Mouse (Mus musculus) spleen, postnatal 10 days (tissue): ENCODE data around the gene Vmn2r91.
"Not testable (repeated sequence)": the region's sequence is repeated elsewhere in the genome, so short reads cannot be mapped to it uniquely, and the experiment has no call there.

ENCODE experiments used
- DNase-seq, 2 experiments: peaks; one replicate each; pipeline ENCODE4 v3.0.0; 2021 to 2022; ENCODE audit warnings: low spot score in 2 of 2

Gene Vmn2r91

GRCm38 (mm10) chr17:18084716-18085115 lies at the start of gene Vmn2r91:
Gene Vmn2r91 (plus strand): TSS chr17:18085016.
- DNase-seq = not testable (repeated sequence)

GRCm38 (mm10) chr17:18049124-18049523 lies 35.7 kb upstream of the Vmn2r91 start, which contains the start of gene Vmn2r124:
Gene Vmn2r124 (plus strand): TSS chr17:18049424.
- no peak for DNase-seq

GRCm38 (mm10) chr17:18095626-18096025 lies 10.8 kb downstream of the Vmn2r91 start:
- not testable (repeated sequence) for DNase-seq

- not testable (repeated sequence) for DNase-seq
These were observed 17.4 kb downstream of the Vmn2r91 start for GRCm38 (mm10) chr17:18102265-18102664.

- not testable (repeated sequence) for DNase-seq
These were observed 66.8 kb downstream of the Vmn2r91 start, which contains the start of gene Vmn2r92 for GRCm38 (mm10) chr17:18151587-18151986. Gene Vmn2r92 (plus strand): TSS chr17:18151887.

- DNase-seq = not testable (repeated sequence)
These were observed 76.4 kb downstream of the Vmn2r91 start for GRCm38 (mm10) chr17:18161194-18161593.
